Mouse (Mus musculus) frontal cortex, postnatal 36 days (tissue): Measurements from ENCODE around the gene Cd2.

Source experiments
- DNase-seq, 2 experiments: peaks; one replicate each; pipeline ENCODE4 v3.0.0; 2022; ENCODE audit warnings: low spot score in 2 of 2

Gene Cd2

DNA sequence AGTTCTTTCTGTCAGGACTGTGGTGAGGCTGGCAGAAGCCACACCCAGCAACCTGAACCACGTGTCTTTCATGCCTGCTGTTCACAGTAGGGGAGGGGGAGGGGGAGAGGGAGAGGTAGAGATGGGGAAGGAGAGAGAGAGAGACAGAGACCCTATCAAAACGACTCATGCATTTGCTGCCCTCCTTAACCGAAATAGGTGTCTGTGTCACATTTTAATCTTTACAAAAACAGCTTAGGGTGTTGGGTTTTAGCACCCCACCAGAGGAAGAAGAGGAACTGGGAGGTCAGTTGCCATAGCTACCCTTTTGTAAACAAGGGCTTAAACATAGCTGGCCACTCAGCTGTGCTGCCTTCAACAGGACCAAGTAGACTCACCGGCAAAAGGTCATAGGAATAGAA is at the start of gene Cd2:
Cd2 (minus strand) TSS at position 29 of the 401 bp plus-strand sequence.
- DNase-seq, result no peak

DNA sequence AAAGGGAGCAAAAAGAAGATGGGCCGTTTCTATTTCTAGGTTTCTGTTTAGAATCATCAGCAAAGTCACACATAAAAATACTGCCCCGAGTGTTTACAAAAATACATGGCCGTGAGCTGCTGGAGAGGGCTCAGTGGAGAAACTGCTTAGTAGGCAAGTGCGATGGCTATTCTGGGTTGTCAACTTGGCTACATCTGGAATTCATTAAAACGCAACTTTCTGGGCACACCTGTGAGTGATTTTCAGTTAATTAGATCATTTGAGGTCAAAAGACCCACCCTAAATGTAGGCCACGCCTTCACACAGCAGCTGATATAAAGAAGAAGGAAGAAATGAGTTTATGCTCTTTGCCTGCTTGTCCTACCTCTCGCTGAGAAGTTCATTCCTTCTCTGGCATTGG is 40.9 kb upstream of the Cd2 start:
- no peak for DNase-seq

DNA sequence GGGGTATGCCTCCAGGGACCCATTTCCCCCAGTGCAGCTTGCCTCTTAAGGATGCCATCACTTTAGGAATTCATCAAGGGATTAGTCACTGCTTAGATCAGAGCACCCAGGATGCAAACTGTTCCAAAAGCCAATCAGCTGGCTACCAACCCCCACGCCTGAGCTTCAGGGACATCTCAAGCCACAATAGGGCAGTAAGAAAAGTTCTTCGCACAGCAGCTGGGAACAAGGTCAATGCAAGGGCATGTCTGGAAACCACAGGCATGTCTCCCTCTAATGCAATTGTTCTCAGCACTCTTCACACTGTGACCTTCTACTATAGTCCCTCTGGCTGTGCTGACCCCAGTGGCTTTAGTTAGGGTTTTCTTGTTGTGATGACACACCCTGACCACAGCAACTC is 39.5 kb upstream of the Cd2 start:
- no peak for DNase-seq

DNA sequence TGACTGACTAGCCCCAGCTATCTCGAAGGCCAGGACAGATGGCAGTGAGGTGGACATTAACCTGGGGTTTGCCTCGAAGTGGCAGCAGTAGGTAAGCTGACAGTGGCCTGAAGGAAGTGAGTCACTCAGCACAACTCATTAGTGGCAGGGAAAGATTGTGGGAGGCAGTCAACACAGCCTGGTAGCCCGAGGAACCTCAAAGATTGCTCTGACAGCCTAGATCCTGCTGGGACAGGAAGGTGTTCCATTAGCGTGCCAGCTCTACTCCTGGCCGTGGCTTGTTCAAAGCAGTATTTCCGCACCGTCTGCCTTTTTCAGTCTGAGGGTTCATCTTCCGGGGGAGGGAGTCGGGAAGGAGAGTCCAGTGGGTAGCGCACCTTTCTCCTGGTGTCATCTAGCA is 34.7 kb upstream of the Cd2 start:
- no peak for DNase-seq

DNA sequence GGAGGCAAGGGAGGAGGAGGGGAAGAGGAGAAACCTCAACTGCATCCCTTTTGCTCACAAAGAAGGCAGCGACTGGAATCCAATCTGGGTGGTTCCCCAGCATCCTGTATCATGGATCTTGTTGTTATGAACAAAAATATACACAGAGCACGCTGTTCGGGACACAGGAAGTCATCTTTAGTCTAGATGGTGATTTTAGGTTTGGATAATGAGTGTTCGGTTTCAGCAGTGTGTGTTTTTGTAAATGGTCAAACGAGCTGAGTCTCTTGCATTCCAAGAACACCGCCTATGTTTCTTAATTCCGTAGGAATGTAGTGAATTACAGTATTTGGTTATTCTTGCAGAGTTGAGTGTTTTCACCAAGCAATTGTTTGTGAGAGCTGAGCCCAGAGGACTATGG is 33.1 kb upstream of the Cd2 start:
- no peak for DNase-seq

DNA sequence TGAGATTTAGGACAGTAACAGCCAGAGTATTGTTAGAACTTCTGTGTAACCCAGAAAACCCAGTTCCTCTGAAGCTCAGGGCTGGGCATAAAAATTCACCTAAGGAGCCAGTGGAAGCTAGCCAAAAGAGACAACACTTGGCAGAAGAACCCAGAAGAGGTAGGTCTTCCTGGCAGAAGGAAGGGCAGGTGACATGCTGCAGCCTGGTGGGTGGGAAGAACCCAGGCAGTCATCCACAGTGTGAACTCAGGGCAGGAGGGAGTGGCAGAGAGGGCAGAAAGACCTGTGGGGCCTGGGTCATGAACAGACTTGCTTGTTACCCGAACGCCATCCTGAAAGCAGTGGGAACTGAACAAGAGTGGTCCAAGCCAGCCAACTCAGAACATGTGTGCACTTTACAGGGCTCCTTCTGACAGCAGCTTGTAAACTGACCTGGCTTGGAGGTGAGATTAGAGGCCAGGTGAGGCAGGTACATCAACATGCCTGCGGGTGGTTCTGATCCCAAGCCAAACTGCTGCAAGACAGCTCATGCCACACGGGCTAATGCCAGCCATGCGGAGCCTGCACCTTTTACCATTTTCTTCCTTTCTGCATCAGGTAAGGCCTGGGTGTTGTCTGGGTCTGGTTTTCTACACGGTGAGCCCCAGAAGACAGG is 30.9 kb upstream of the Cd2 start:
- no peak for DNase-seq

DNA sequence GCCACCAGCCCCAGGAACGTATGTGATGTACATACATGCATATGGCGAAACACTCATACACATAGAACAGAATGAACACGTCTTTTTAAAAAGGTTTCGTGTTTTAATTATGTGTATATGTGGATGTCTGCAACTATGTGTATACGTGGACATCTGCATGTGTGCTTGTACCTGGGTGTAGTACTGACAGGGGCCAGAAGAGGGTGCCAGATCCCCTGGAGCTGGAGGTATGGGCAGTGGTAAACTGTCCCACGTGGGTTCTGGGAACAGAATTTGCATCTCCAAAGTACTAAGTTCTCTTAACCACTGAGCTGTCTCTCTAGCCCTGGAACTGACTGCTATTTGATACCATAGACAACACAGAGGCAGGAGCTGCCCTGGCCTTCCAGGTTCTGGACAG is 30.4 kb upstream of the Cd2 start:
- no peak for DNase-seq

DNA sequence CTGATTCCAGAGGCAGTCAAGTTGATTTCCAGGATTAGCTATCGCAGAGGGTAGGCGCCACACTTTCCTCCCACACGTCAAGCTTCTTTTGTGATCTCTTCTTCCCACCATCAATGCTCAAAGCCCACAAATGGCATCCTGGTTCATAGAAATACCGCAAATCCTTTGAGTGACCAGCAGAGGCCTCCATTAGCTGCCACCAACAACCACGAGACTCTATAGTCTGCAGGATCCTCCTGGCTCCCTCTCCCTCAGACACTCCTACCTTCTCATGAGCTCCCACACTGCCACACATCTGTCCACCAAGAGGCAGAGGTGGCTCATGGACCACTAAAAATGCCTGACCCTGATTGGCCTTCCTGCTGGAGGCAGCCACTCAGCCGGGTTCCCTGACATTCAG is 27.2 kb upstream of the Cd2 start:
- DNase-seq, result no peak

DNA sequence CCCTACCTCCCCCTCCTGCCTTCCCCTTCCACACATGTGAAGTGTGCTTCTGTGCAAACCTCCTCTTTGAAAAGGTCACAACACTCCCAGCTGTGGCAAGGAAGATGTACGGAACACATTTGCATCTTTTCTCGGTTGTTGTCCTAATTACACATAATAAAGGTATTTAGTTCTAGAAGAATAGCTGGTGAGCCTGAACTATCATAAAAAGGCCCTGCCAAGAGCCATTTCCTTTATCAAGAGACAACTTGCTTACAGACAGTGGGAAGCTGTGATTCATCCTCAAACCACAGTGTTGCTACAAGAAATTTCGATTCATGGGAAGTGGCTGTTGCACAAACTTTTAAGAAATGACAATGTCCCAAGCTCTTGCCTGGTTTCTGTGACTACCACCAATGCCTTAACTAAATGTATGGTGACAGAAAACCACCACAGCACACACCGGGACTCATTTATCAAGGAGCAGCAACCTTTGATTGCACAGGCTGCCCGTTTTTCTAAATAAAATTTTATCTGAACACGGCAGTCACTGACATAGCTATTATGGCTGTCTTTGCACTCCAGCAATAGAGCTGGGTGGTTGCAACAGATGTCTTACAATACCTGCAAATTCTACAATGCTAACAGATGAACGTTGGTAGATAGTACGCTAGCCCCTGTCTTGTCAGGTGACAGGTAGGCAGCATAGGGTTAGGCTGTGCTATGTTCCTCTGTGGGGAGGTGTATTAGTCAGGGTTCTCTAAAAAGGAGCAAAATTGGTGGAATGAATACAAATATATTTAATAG is 25.7 kb upstream of the Cd2 start:
- DNase-seq, result no peak

DNA sequence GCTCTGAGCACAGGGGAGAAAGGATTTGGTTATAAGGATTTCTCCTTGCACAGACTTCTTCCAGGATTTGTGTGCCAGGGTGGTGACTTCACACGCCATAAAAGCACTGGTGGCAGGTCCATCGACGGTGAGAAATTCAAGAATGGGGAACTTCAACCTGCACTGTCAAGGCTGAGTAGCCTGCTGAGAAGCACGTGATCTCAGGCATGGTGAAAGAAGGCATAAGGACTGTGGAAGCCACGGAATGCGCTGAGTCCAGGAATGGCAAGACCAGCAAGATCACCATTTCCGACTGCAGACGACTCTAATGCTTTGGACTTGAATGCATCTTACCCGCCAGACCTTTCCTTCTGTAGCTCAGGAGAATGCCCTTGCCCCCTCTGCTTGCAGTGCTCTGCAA is 23.2 kb upstream of the Cd2 start:
- DNase-seq, result no peak

DNA sequence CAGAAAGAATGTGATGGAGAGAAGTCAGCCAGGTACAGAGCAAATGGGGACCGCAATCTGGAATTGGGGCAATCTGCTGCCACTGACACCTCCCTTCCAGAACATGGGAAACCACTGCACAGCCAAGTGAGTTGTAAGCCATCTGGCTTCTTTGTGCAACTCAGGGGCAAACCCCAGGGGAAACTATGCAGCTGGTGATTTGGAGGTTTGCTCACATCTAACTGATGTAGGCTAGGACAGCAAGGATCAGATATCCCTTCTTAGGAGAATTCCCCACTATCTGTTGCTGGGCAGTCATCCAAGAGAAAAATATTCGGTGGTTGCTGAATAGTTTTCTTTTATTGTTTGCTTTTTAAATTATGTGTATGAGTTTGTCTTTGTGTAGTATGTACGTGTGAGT is 21.9 kb upstream of the Cd2 start:
- DNase-seq, result no peak

DNA sequence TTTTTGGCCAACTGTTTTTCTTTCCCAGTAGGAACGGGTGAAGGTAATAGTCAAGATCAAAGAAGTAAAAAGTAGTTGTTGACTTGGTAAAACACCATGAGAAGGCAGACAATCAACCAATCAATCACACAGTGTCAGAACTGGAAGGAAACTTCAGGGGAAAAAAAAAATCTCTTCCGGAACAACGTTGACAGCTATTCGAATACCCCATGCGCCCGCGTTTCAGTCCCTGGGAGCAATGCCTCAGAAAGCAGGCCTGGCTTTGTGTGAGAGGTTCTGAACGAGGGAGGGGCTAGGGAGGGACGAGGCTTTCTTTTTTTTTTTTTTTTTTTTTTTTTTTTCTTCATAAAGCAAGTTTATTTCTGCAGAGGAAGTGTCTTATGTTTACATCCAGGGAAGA is 18.4 kb upstream of the Cd2 start:
- no peak for DNase-seq

DNA sequence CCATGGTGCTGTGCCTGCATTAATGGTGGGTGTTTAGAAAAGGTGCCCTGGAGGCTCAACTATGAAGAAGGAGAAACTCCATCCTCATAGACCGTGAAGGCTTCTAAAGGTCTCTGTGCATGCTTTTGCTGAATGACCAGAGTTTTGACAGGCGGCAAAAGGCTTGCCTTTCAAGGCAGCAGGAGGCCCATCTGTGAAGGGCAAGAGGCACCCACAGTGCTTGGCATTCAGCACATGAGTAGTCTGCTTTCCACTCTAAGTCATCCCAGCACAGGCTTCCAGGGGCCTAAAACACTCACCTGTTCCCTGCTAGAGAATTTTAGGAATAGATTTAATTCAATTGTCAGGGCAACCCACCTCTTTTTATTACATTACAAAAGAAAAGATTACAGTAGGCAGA is 17.3 kb upstream of the Cd2 start:
- DNase-seq, result no peak

DNA sequence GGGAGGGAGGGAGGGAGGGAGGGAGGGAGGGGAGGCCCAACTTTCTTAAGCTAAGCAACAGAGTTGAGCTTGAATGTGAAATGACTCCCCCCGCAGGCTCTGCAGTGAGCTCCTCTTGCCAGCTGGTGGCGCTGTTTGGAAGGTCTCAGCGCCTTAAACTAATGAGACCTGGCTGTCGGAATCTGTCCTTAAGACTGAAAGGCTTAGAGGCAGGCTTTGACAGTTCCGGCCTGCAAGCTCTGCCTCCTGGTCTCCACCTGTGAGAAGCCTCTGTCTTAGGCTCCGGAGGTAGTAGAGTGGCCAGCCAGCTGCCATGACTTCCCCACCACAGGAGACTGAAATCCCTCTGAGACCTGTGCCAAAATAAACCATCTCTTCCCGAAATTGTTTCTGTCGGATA is 16.4 kb upstream of the Cd2 start:
- peak; percentile 72 to 75 for DNase-seq

DNA sequence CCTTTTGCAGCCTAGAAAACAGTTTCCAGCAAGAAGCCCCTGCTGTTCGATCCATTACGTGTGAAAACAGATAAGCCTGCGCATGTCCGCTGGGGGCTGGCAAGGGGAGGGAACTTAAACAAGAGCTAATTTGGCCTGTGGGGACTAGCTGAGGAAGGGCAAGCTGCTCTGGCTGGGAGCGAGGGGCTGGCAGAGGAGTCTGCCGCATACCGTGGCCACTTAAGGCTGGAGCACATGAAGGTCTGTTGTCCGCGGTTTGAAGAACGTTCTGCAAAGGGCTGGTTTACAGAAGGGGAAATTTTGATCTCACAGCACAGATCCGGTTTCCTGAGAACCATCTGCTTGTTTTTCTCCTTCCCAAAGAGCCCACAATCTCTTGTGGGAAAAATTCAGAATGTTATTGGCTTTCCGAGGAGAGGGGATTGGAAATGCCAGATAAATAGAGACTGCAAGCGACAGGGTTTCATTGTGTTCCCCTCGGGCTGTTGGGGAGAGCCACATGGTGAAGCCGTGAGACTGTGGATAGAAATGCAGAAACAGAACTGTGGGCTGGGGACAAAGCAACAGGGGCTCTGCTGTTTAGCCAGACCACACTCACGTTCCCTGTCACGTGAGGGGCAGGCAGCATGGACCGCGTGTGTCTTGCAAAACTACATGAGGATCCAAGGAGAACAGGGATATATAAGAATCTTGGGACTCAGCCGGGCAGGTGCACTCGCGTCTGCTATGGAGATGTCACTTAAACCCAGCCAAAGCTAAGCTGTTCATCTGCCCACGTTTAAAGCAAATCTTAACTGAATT is 12.7 kb upstream of the Cd2 start:
- DNase-seq, result peak; percentile 38 to 48

DNA sequence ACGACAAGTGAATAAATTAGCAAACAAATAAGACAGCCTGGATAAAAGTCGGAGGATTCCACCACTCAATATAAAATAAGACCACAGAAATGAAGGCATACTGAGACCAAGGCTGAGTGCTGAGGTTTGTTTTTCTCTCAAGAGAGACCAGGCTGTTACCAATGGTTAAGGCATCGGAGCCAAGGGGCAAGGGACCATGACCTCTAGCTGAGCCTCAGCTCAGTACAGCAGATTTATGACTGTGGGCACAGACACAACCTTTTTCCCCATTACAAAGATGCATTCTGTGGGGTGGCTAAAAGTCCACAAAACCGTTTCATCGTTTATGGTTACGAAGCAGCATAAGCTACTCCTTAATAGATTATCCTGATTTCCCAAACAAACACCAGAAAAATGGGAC is 11.9 kb upstream of the Cd2 start:
- no peak for DNase-seq

DNA sequence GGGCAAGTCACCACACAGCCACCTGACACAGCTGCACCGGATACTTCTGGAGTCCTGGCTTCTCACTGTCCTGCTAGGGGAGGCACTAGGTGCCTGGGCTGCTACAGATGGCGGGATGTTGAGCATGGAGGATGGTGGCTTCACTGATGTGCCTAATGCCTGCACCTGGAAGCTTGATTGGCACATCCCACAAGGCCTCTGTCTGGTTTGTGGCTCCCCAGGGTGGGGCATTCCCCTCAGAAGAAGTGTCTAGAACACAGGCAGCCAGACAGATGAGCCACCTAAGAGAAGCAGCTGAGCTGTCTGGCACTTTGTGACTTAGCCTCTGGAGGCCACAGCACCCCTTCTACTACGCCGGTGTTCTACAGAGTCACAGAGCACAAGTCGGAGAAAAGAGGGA is 9.5 kb upstream of the Cd2 start:
- no peak for DNase-seq

DNA sequence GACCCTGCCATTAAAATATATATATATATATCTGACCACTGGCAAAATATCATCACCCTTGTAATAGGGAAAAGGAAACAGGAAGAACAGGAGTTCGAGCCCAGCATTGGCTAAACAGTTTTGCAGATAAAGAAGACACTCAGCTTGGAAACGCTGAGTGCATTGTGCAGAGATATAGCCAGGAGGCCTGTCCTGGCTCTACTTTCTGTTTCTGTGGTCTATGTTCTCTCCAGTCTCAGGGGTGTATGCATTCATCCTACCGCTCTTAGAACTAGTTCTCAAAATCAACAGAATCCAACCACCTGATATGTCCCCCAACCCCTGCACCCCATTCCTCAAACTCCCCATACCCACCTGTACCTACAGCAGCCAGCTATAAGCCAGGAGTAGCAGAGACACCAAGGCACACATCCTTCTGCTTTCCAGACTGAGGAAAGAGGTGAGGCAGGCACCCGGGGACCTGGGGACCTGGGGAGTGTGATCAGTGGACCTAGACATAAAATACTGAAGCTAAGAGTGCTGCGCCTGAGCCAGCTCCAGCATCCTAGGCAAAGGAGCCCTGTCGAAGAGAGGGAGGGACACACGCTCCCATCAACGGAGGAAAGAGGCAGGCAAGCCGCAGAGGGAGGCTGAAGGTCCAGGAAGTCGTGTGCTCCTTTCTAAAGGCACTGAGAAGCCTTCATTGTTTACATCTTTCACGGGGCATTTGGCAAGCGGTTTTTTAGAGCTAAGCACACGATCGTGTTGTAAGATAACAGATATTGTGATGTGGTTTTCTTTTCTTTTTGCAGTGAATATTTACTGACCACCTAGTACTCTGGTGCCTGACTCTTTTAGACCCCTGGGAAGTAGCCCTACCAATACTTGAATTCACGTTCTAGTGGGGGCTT is 8.4 kb upstream of the Cd2 start:
- no peak for DNase-seq

DNA sequence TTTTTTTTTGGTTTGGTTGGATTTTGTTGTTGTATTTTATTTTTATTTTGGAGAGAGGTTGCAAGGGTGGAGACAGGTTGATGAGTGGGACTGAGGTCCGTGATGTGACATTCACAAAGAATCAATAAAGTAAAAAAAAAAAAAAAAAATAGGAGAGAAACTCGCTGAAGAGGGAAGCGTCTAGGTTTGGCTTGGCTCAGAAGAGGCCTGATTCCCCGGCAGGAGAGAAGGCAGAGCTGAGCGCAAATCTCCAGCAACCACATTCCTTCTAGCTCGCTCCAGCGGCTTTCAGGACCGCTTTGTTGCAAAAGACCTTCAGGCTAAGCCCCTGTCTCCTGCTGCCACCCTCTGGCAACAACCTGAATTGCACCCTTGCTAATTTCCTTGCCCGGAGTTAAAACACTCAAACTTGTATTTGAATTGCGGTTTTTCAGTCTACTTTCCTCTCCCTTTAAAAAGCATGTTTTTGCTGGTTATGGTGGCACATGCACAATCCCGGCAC is 7.7 kb upstream of the Cd2 start:
- peak; percentile 93 to 96 for DNase-seq

DNA sequence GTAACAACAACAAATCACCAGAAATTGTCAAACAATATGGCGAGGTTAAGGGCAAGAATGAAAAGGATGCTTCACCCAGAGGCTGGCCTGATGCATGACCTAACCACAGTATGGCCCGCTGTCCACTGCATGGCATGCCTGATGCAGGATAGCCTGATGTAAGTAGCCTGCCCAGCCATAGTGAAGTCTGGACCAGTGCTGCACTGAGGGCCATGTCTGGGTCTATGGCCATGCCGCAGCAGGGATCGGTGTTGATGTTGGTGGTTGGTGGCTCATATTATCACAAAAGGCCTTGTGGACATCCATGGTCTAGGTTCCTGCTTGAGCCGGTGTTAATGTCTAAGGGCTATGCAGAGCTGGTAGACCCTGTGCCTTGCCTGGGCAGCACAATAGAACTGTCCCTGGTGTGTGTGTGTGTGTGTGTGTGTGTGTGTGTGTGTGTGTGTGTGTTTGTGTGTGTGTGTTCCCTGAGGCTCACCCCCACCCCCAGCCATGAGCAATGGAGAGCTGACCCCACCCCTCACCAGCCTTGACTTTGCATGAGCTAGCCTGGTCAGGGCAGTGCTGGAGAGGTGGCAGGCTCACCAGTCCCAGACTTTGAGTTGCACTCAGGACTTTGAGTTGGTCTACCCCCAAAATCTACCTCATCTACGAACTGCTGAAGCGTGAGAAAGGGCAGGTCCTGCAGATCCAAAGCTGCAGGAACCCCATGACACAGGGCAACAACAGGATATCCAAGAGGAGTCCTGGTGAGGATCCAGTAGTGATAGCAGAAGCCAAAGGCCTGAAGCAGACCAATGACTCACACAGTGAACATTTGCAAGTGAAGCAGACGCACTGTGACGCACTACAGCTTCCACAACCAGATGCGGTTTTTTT is 7.0 kb upstream of the Cd2 start:
- DNase-seq, result no peak
